Mouse (Mus musculus) C2C12 (cell line): ENCODE measurements around the gene Fam133b. TPM values are rescaled to one million over a fixed set of nuclear protein-coding genes. Genes with fewer than 3 reads are reported as not detected.

Experiments used
- H3K27me3 ChIP-seq: one replicate; pipeline ENCODE4 v1.6.1; 2011; ENCODE audit not compliant: control insufficient read depth, insufficient read depth, insufficient read length
- H3K36me3 ChIP-seq: one replicate; pipeline ENCODE4 v1.6.1; 2011; ENCODE audit not compliant: control insufficient read depth, insufficient read depth
- H3K4me3 ChIP-seq: one replicate; pipeline ENCODE4 v1.5.1; 2011; ENCODE audit warnings: mild to moderate bottlenecking, control low read depth; ENCODE audit not compliant: poor library complexity, insufficient read depth, severe bottlenecking
- H3K79me2 ChIP-seq: one replicate; pipeline ENCODE4 v1.6.1; 2011; ENCODE audit not compliant: control insufficient read depth, insufficient read depth
- H3K79me3 ChIP-seq: one replicate; pipeline ENCODE4 v1.6.1; 2011; ENCODE audit warnings: low read depth, control low read depth
- H3ac ChIP-seq: one replicate; pipeline ENCODE3; 2011; ENCODE audit warnings: low read depth; ENCODE audit not compliant: control insufficient read depth, insufficient read length
- CEBPB ChIP-seq: IDR thresholded peaks from one replicate; pipeline ENCODE4 v1.6.1; 2011; ENCODE audit warnings: low read depth, mild to moderate bottlenecking, control low read depth, moderate library complexity
- CTCF ChIP-seq: IDR thresholded peaks from one replicate; pipeline ENCODE4 v1.5.1; 2011; ENCODE audit not compliant: control insufficient read depth, insufficient read depth, insufficient read length
- FOSL1 ChIP-seq: IDR thresholded peaks from one replicate; pipeline ENCODE4 v1.8.0; 2011; ENCODE audit warnings: mild to moderate bottlenecking, low read length; ENCODE audit not compliant: poor library complexity, insufficient read depth, severe bottlenecking
- MAX ChIP-seq: IDR thresholded peaks from one replicate; pipeline ENCODE4 v1.6.1; 2011; ENCODE audit warnings: mild to moderate bottlenecking, control low read depth
- MYOD1 ChIP-seq: IDR thresholded peaks from one replicate; pipeline ENCODE4 v1.6.1; 2011; ENCODE audit warnings: low read depth; ENCODE audit not compliant: control insufficient read depth, insufficient read length
- MYOG ChIP-seq: IDR thresholded peaks from one replicate; pipeline ENCODE4 v1.6.1; 2011; ENCODE audit not compliant: control insufficient read depth, insufficient read length; ENCODE audit errors: extremely low read depth
- USF1 ChIP-seq: IDR thresholded peaks from one replicate; pipeline ENCODE4 v1.6.1; 2011; ENCODE audit warnings: low read depth, mild to moderate bottlenecking, control low read depth, moderate library complexity
- polyA plus RNA-seq: library from polyadenylated mRNA; unstranded; fragments of >200 nt; fragmentation: generic; extraction: Trizol; gene quantifications from one replicate; pipeline ENCODE4 v1.2.1, GENCODE M21; 2012; ENCODE audit warnings: missing spikeins

Gene Fam133b
- polyA plus RNA-seq, 1 experiment = 13.3 TPM

DNA sequence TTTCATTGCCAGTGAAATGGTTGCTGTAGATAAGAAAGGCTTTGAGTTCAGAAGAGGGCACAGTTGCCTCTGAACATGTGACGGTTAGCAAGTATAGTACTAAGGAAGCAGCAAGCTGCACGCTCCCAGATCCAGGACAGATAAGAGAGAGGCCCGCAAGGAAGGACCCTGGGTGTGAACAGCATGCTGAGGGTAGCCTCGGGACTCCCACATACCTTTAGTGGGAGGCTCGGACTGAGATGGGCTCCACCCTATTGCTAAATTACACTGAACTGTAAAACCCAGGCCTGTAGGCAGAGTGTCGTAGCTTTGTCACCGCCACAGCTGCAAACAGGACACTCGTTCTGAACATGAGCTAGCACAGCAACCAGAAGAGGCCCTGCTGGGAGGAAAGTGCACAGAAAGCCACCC is 28.7 kb upstream of the Fam133b start:
- peaks cover 63% of the 10 kb centered on the region for H3K36me3 ChIP-seq
- H3K79me3 ChIP-seq = peaks cover 5% of the 10 kb centered on the region
- H3K27me3 ChIP-seq = no peaks in the 10 kb centered on the region
- no peak overlapping the region for H3ac ChIP-seq
- H3K4me3 ChIP-seq = no peak overlapping the region
- peaks cover 10% of the 10 kb centered on the region for H3K79me2 ChIP-seq
- TF ChIP-seq MYOD1 = no peak
- no peak for TF ChIP-seq FOSL1
- TF ChIP-seq USF1 = no peak
- no peak for TF ChIP-seq MAX
- no peak for TF ChIP-seq CEBPB
- TF ChIP-seq MYOG = no peak
- no peak for TF ChIP-seq CTCF

DNA sequence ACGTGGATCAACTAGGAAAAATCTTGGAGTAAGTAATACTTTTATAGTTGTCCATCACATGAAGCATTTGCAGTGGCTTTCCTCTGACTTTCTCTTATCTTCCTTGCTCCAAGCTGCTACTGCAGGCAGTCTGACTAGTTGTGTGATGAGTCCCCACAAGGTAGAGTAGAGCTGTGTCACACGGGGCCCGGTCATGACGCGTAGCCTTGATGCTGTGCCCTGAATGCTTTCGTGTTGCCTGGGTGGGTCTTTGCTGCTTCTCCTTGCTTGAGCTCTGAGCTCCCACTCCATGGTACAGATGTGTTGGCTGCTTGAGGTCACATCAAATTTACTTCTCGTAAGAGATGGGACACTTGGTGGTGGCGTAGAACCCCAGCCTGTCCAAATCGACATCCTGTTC is 28.2 kb upstream of the Fam133b start:
- Histone ChIP-seq H3K79me2 (peaks cover 10% of the 10 kb centered on the region), H3ac (no peak overlapping the region), H3K27me3 (no peaks in the 10 kb centered on the region), H3K36me3 (peaks cover 65% of the 10 kb centered on the region), H3K79me3 (peaks cover 2% of the 10 kb centered on the region), H3K4me3 (no peak overlapping the region)
- no peak for TF ChIP-seq CTCF
- no peak for TF ChIP-seq MYOD1
- TF ChIP-seq USF1 = no peak
- no peak for TF ChIP-seq MYOG
- TF ChIP-seq MAX = no peak
- TF ChIP-seq CEBPB = no peak
- no peak for TF ChIP-seq FOSL1

DNA sequence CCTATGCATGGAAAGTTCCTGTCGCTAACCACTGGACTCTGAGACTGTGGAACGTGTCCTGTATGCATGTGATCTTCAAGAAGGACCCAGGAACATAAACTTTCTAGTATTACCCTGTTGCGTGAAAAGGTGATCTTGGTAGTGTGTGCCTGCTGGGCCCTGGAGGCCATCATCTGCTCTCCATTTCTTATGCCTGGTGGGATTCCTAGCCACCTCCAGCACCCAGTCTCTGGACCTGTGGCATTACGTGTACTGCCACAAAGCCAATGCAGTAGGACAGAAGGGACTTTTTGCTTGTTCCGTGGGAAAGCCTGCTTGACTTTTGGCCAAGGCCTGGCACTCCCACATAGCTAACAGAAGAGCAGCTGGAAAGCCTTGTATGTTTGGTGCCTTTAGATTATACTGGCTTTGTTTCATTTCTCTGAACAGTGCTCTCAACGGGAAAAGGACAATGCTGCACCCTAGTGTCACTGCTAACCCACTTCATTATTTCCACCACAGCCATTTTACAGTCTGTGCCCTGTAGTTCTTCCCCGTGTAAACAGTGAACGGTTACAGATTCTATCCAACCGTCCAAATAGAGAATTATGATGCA is 27.1 kb upstream of the Fam133b start:
- Histone ChIP-seq H3K36me3 (peaks cover 70% of the 10 kb centered on the region), H3K4me3 (no peak overlapping the region), H3K79me2 (peaks cover 10% of the 10 kb centered on the region), H3K27me3 (no peaks in the 10 kb centered on the region), H3ac (no peak overlapping the region), H3K79me3 (no peaks in the 10 kb centered on the region)
- TF ChIP-seq USF1 (no peak), CTCF (peak; percentile 25)

DNA sequence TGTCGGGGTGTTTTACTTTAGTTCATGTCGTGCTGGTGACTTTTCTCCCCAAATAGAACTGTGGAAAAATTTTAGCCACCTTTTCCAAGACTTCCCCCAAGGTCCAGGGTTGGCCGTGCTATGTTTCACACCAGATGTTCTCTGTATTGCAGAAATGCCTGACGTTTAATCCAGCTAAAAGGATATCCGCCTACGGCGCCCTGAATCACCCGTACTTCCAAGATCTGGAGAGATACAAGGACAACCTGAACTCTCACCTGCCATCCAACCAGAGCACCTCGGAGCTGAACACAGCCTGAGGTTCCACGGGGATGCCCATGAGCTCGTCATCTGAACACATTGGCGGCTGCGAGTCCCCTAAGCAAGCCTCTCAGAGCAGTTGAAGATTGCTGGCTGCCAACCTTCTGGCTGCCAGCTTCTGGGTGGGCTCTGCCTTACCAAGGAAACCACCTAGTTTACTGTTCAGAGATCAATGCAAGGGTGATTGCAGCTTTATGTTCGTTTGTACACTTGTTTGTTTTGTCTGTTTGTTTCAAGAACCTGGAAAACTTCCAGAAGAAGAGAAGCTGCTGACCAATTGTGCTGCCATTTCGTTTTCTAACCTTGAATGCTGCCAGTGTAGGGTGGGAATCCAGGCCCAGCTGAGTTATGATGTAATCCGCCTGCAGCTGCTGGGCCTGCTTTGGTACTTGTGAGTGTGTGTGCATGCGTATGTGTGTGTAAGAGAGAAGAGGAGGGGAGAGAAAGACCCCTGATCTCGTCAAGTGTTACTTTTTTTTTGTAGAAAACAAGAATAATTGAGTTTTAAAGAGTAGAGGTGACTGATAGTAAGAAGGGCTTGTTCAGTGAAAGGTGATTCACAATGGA is 22.9 kb upstream of the Fam133b start:
- no peak overlapping the region for H3K4me3 ChIP-seq
- TF ChIP-seq MYOG = no peak
- TF ChIP-seq MYOD1 = no peak
- TF ChIP-seq MAX = no peak
- TF ChIP-seq CEBPB = no peak
- TF ChIP-seq CTCF = no peak
- TF ChIP-seq USF1 = no peak
- no peak for TF ChIP-seq FOSL1

DNA sequence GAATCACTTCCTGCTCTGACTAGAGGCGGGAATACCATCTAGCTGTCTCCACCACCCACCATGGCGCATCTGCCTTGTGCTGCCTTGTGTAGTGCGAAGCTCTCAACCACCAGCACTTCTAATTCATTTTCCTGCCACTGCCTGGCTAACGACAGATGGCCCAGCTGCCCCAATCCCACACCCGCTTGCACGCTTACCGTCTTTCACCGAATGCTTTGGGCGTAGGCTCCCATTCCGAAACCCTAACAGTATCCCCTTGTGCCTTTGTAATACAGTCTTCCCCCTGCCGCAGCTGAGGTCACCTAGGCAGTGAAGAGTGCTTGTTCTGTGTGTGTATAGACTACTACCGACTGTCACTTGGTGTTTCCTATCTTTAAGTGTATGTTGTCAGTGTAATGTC is 21.9 kb upstream of the Fam133b start:
- no peaks in the 10 kb centered on the region for H3K27me3 ChIP-seq
- no peaks in the 10 kb centered on the region for H3K79me3 ChIP-seq
- peaks cover 84% of the 10 kb centered on the region for H3K36me3 ChIP-seq
- no peak overlapping the region for H3K4me3 ChIP-seq
- TF ChIP-seq CEBPB (no peak), CTCF (no peak), FOSL1 (no peak), MYOG (no peak), MAX (no peak), MYOD1 (no peak)
- no peaks in the 10 kb centered on the region for H3K79me2 ChIP-seq
- no peak overlapping the region for H3ac ChIP-seq

More for the DNA sequence above, 22.9 kb upstream of the Fam133b start:
- Histone ChIP-seq H3K27me3 (no peaks in the 10 kb centered on the region), H3K79me3 (no peaks in the 10 kb centered on the region), H3ac (no peak overlapping the region), H3K79me2 (no peaks in the 10 kb centered on the region), H3K36me3 (peaks cover 87% of the 10 kb centered on the region)

DNA sequence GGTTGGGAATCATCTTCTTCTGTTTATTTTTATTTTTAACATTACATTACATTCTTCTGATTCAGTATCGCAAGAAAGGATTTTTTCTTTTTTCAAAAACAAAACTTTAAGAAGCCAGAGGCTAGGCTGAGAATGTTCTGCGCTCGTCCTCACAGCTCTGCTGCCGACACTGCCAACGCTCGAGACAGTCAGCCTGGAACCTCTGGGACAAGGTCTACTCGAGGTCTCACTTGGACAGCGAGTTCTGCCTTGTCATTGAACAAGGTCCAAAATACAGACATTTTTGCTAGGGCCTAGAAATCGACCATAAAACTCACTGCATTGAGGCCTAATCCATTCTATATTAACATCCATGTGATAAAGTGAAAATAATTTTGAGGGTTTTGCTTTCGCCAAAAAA is 20.8 kb upstream of the Fam133b start:
- no peaks in the 10 kb centered on the region for H3K79me2 ChIP-seq
- no peak overlapping the region for H3K4me3 ChIP-seq
- no peak overlapping the region for H3ac ChIP-seq
- H3K36me3 ChIP-seq = peaks cover 78% of the 10 kb centered on the region
- H3K27me3 ChIP-seq = no peaks in the 10 kb centered on the region
- TF ChIP-seq FOSL1 = no peak
- no peak for TF ChIP-seq MAX
- TF ChIP-seq MYOG = no peak
- TF ChIP-seq MYOD1 = no peak
- TF ChIP-seq CEBPB = no peak
- no peak for TF ChIP-seq CTCF
- no peak for TF ChIP-seq USF1
- H3K79me3 ChIP-seq = no peaks in the 10 kb centered on the region
